14 mouse cellular contexts compared by ENCODE assay signal in genomic region chr13:16007748-16008147, GRCm38 (mm10). TPM values are rescaled to one million over a fixed set of nuclear protein-coding genes. Genes with fewer than 3 reads are reported as not detected.
"Had no signal": no experiment of that assay in that cellular context is flagged by ENCODE, and none has a peak within 500 bp of the region (broad histone marks: within the 10 kb centered on the region; RNA-seq: fewer than 3 reads in every experiment).

No protein-coding gene starts in this region.

- H3K4me1 ChIP-seq: midbrain, embryonic 12.5 days; stomach, embryonic 15.5 days had no signal

- DNase-seq: lung, embryonic 14.5 days; lung, postnatal 10 days; lung, postnatal 4 days; midbrain, embryonic 14.5 days; right cerebral cortex, postnatal 14 days; thymus, adult 2 months; thymus, postnatal 25 days; thymus, postnatal 4 days had no signal

- H3K4me3 ChIP-seq: midbrain, embryonic 10.5 days; midbrain, embryonic 12.5 days; neural tube, embryonic 12.5 days; stomach, embryonic 15.5 days had no signal

- H3K27ac ChIP-seq: midbrain, embryonic 10.5 days; midbrain, embryonic 12.5 days; neural tube, embryonic 12.5 days; stomach, embryonic 15.5 days; stomach, postnatal 0 days had no signal

- H3K9ac ChIP-seq: liver, postnatal 0 days; lung, embryonic 14.5 days; midbrain, embryonic 12.5 days; neural tube, embryonic 12.5 days; stomach, embryonic 15.5 days had no signal

- H3K36me3 ChIP-seq: midbrain, embryonic 10.5 days; midbrain, embryonic 12.5 days; neural tube, embryonic 12.5 days; stomach, embryonic 15.5 days had no signal

- H3K27me3 ChIP-seq: stomach, embryonic 15.5 days had no signal

RNA-seq across cellular contexts. Expression of gene Inhba, which starts 3.9 kb away (rescaled TPM):
- polyA plus RNA-seq: midbrain, embryonic 10.5 days had no signal
